In the genomic region with DNA sequence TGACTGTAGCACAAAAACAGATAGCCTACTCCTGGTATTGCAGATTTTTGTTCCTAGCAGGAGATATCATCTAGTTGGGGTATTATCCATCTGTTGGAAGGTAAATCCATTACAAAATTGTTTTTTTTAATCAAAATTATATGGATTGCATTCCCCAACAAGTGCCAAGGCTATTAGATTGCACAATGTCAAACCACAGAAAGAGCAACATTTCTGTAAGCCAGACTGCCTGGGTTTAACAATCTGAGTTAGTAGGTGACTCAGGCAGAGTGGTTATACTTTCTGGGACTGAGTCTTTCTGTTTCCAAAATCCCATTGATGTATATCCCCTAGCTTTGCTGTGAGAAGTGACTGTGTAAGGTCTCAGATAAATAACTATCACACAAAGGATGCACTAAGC, we compare ENCODE assay signal across 32 mouse cellular contexts.
DNase-seq lines count a peak whose midpoint lies in the region; ATAC-seq and TF ChIP-seq lines count a peak whose summit lies in the region.
"Had no signal": no experiment of that assay in that cellular context is flagged by ENCODE, and none has a peak within 500 bp of the region (broad histone marks: within the 10 kb centered on the region; RNA-seq: fewer than 3 reads in every experiment).

No protein-coding gene starts in this region.

- DNase-seq in 3134 (ENCODE audit: extremely low read depth, insufficient read length, low spot score) (peak; percentile 48), 3T3-L1 (ENCODE audit: low read depth, low spot score) (peak; percentile 91), NIH3T3 (ENCODE audit: low read depth) (peak; percentile 77)
- DNase-seq in fibroblast of lung, adult 2 months (ENCODE audit: low read depth): peak; percentile 81
- no peak for DNase-seq in right cerebral cortex, postnatal 4 days
- no peak for DNase-seq in cerebellum, postnatal 25 days
- DNase-seq: adrenal gland, adult 2 months; adrenal gland, postnatal 14 days; B cell, adult 2 months; cerebellum, adult 18-20 months; cerebellum, adult 9-10 months; cerebellum, postnatal 14 days; gastrocnemius, postnatal 10 days; gastrocnemius, postnatal 36 days; heart, adult 2 months; heart, postnatal 14 days; heart, postnatal 4 days had no signal

- H3K9me3 ChIP-seq in intestine, postnatal 0 days (ENCODE audit: control insufficient read depth): no peaks in the 10 kb centered on the region
- H3K9me3 ChIP-seq: embryonic facial prominence, embryonic 12.5 days; embryonic facial prominence, embryonic 15.5 days; forebrain, embryonic 10.5 days; forebrain, embryonic 13.5 days; heart, embryonic 10.5 days; heart, embryonic 13.5 days had no signal

- no peak for ATAC-seq in intestine, postnatal 0 days
- ATAC-seq: CD4-positive, CD25-positive, alpha-beta regulatory T cell, adult 4 months; forebrain, embryonic 13.5 days; forebrain, embryonic 16.5 days; hindbrain, postnatal 0 days; inflammation-experienced regulatory T-cells, adult 6 months; intestine, embryonic 16.5 days; Patski had no signal

- H3K27ac ChIP-seq in intestine, postnatal 0 days (ENCODE audit: low read depth, low read length): no peak overlapping the region
- H3K27ac ChIP-seq: embryonic facial prominence, embryonic 12.5 days; embryonic facial prominence, embryonic 15.5 days; forebrain, embryonic 10.5 days; forebrain, embryonic 13.5 days; heart, adult 2 months; heart, embryonic 10.5 days; heart, embryonic 13.5 days; hindbrain, embryonic 14.5 days; hindbrain, postnatal 0 days had no signal

- no peak for TF ChIP-seq CTCF in intestine, postnatal 0 days (IDR thresholded peaks at IDR 0.05; ENCODE audit: low read depth)

- no peak overlapping the region for H3K9ac ChIP-seq in intestine, postnatal 0 days (ENCODE audit: low read depth, low read length)
- H3K9ac ChIP-seq: embryonic facial prominence, embryonic 12.5 days; embryonic facial prominence, embryonic 15.5 days; forebrain, embryonic 13.5 days; heart, embryonic 13.5 days; hindbrain, embryonic 14.5 days had no signal

- H3K4me3 ChIP-seq in intestine, postnatal 0 days (ENCODE audit: low read depth, low read length): no peak overlapping the region
- H3K4me3 ChIP-seq: embryonic facial prominence, embryonic 12.5 days; embryonic facial prominence, embryonic 15.5 days; erythroblast, embryonic 14.5 days; forebrain, embryonic 10.5 days; forebrain, embryonic 13.5 days; heart, adult 2 months; heart, embryonic 10.5 days; heart, embryonic 13.5 days had no signal

- H3K36me3 ChIP-seq in intestine, postnatal 0 days (ENCODE audit: control insufficient read depth, insufficient read depth): no peaks in the 10 kb centered on the region
- H3K36me3 ChIP-seq: embryonic facial prominence, embryonic 12.5 days; embryonic facial prominence, embryonic 15.5 days; forebrain, embryonic 10.5 days; heart, embryonic 10.5 days; heart, embryonic 13.5 days had no signal

- no peak overlapping the region for H3K4me2 ChIP-seq in intestine, postnatal 0 days (replicated peaks; ENCODE audit: low read depth)
- H3K4me2 ChIP-seq: embryonic facial prominence, embryonic 12.5 days; embryonic facial prominence, embryonic 15.5 days; forebrain, embryonic 13.5 days; heart, embryonic 13.5 days; hindbrain, embryonic 14.5 days had no signal

- no peaks in the 10 kb centered on the region for H3K4me1 ChIP-seq in intestine, postnatal 0 days (replicated peaks; ENCODE audit: control insufficient read depth, insufficient read depth, low read length)

- H3K27me3 ChIP-seq in intestine, postnatal 0 days (replicated peaks; ENCODE audit: control insufficient read depth, insufficient read depth, low read length): no peaks in the 10 kb centered on the region
- H3K27me3 ChIP-seq: embryonic facial prominence, embryonic 12.5 days; embryonic facial prominence, embryonic 15.5 days; forebrain, embryonic 13.5 days; heart, embryonic 13.5 days; Patski had no signal

Comparison
In these comparisons a context has a peak if more than half of its experiments do, and no peak if none do; other contexts are left out.
1. DNase-seq: peak in 3134 (single experiment), 3T3-L1 (single experiment), NIH3T3 (single experiment) and fibroblast of lung, adult 2 months (single experiment); none in right cerebral cortex, postnatal 4 days (single experiment) and cerebellum, postnatal 25 days (0 of 2).